Mouse (Mus musculus) C2C12 (cell line): ENCODE data around the gene Stau1.

ENCODE experiments used
- CTCF ChIP-seq: IDR thresholded peaks from one replicate; pipeline ENCODE4 v1.5.1; 2011; ENCODE audit not compliant: control insufficient read depth, insufficient read depth, insufficient read length
- FOSL1 ChIP-seq: IDR thresholded peaks from one replicate; pipeline ENCODE4 v1.8.0; 2011; ENCODE audit warnings: mild to moderate bottlenecking, low read length; ENCODE audit not compliant: poor library complexity, insufficient read depth, severe bottlenecking
- MAX ChIP-seq: IDR thresholded peaks from one replicate; pipeline ENCODE4 v1.6.1; 2011; ENCODE audit warnings: mild to moderate bottlenecking, control low read depth
- MYOD1 ChIP-seq: IDR thresholded peaks from one replicate; pipeline ENCODE4 v1.6.1; 2011; ENCODE audit warnings: low read depth; ENCODE audit not compliant: control insufficient read depth, insufficient read length
- MYOG ChIP-seq: IDR thresholded peaks from one replicate; pipeline ENCODE4 v1.6.1; 2011; ENCODE audit not compliant: control insufficient read depth, insufficient read length; ENCODE audit errors: extremely low read depth
- USF1 ChIP-seq: IDR thresholded peaks from one replicate; pipeline ENCODE4 v1.6.1; 2011; ENCODE audit warnings: low read depth, mild to moderate bottlenecking, control low read depth, moderate library complexity

DNA sequence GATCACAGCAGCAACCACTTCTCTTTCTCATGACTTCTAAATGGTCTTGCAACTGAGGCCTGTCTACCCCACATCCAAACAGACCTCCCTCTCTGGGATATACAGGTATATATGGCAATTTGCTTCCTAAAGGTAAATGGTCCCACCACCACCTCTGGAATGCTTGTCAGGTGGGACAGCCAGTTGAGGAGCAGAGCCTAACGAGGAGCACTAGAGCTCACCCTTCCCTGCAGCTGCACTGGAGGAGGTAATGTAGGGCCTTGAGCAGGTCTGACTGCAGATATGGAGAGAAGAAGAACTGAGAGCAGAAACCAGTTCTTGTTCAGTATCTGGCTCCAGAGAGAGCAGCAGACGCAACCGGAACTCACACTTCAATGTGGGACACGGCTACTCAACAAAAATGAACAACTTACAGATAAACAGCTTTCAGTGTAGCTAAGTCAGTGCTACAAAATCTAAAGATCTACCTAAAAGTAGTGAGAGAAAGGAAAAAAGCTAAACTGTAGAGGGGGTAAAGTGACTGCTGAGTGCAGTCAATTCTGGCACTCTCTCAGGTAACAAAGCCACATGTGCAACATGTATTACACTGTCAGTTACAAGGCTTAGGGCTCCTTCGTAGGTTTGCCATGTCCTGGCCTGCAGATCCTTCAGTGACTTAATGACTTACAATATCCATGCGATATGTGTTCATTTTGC lies 21.8 kb downstream of the Stau1 start:
- TF ChIP-seq CTCF = no peak
- no peak for TF ChIP-seq MAX
- TF ChIP-seq MYOD1 = no peak
- no peak for TF ChIP-seq FOSL1
- TF ChIP-seq MYOG = no peak
- TF ChIP-seq USF1 = no peak
